Mouse (Mus musculus) cortical plate, adult 2 months (tissue): Measurements from ENCODE around the gene Tmem218.
A peak's percentile ranks its signal among the peaks of the same experiment; 100 is the strongest.

Source experiments
- CTCF ChIP-seq: fragments of 200-500 bp; IDR thresholded peaks from 2 replicates; pipeline ENCODE4 v1.5.1; 2011; ENCODE audit warnings: mild to moderate bottlenecking, control low read depth, low read length; ENCODE audit not compliant: insufficient read depth; ENCODE audit errors: extremely low read depth
- POLR2A ChIP-seq: fragments of 200-500 bp; IDR thresholded peaks from 2 replicates; pipeline ENCODE4 v1.6.1; 2011; ENCODE audit warnings: mild to moderate bottlenecking, low read length, control low read depth; ENCODE audit not compliant: insufficient read depth; ENCODE audit errors: extremely low read depth

- TF ChIP-seq POLR2A, result no peak
- peak; percentile 97 for TF ChIP-seq CTCF
Observed at GRCm38 (mm10) chr9:37229880-37230325, 21.9 kb downstream of the Tmem218 start.
